Mouse (Mus musculus) CH12.LX (cell line): ENCODE data around the gene Nucb1. TPM values are rescaled to one million over a fixed set of nuclear protein-coding genes. Genes with fewer than 3 reads are reported as not detected.

Source experiments
- DNase-seq: peaks from one replicate; pipeline ENCODE4 v3.0.0-alpha.2; 2013; ENCODE audit errors: extremely low read depth
- H3K27ac ChIP-seq: 2 replicates; pipeline ENCODE4 v1.5.1; 2012; ENCODE audit warnings: low read depth, mild to moderate bottlenecking, control low read depth, moderate library complexity; ENCODE audit not compliant: insufficient read depth
- H3K27me3 ChIP-seq: replicated peaks from 2 replicates; pipeline ENCODE3; 2012; ENCODE audit warnings: inconsistent platforms
- H3K36me3 ChIP-seq, 2 experiments: replicated peaks in 1 of 2; 2 replicates each; pipeline versions ENCODE3 to v1.6.1; 2012; ENCODE audit warnings: inconsistent platforms in 1 of 2, low read length in 1 of 2, mild to moderate bottlenecking in 1 of 2, mixed read lengths in 1 of 2, moderate library complexity in 1 of 2; ENCODE audit not compliant: control insufficient read depth in 1 of 2, insufficient read depth in 1 of 2
- H3K4me1 ChIP-seq, 2 experiments: 2 replicates each; pipeline ENCODE4 v1.6.1; 2012; ENCODE audit warnings: inconsistent platforms in 1 of 2, moderate library complexity in 1 of 2; ENCODE audit not compliant: insufficient read depth in 2 of 2, control insufficient read depth in 1 of 2
- H3K4me2 ChIP-seq: 2 replicates; pipeline ENCODE4 v1.6.1; 2012; ENCODE audit warnings: low read depth, mild to moderate bottlenecking, control low read depth; ENCODE audit not compliant: poor library complexity, insufficient read depth, severe bottlenecking
- H3K4me3 ChIP-seq, 3 experiments: fragments of 150-350 bp in 1 of 3; sonication (generic) in 1 of 3; replicated peaks in 1 of 3; 2 replicates each; pipeline versions ENCODE3 to v1.5.1; 2011 to 2012; ENCODE audit warnings: low read depth in 2 of 3, low read length in 2 of 3, mild to moderate bottlenecking in 2 of 3, moderate library complexity in 2 of 3, control low read depth in 1 of 3, improper control_type of control experiment in 1 of 3, inconsistent platforms in 1 of 3, mixed read lengths in 1 of 3; ENCODE audit not compliant: poor library complexity in 1 of 3
- H3K79me2 ChIP-seq: replicated peaks from 2 replicates; pipeline ENCODE4 v1.6.1; 2012; ENCODE audit warnings: mild to moderate bottlenecking, moderate library complexity; ENCODE audit not compliant: control insufficient read depth, poor library complexity, insufficient read depth, severe bottlenecking; ENCODE audit errors: extremely low read depth
- H3K9ac ChIP-seq: 2 replicates; pipeline ENCODE4 v1.6.1; 2012; ENCODE audit warnings: low read depth, mild to moderate bottlenecking, control low read depth, moderate library complexity; ENCODE audit not compliant: insufficient read depth
- H3K9me3 ChIP-seq: replicated peaks from 2 replicates; pipeline ENCODE3; 2012; ENCODE audit warnings: low read length, inconsistent platforms, mixed read lengths
- CHD1 ChIP-seq: IDR thresholded peaks from 2 replicates; pipeline ENCODE4 v1.6.1; 2012; ENCODE audit warnings: low read depth, low read length, improper control_type of control experiment, inconsistent platforms
- CTCF ChIP-seq, 2 experiments: IDR thresholded peaks in 1 of 2; conservative IDR thresholded peaks in 1 of 2; 2 replicates each; pipeline ENCODE4 v1.5.1; 2011 to 2012; ENCODE audit warnings: low read depth in 2 of 2, low read length in 2 of 2, improper control_type of control experiment in 1 of 2, inconsistent platforms in 1 of 2, mild to moderate bottlenecking in 1 of 2, moderate library complexity in 1 of 2
- E2F4 ChIP-seq: IDR thresholded peaks from 2 replicates; pipeline ENCODE4 v1.6.1; 2011; ENCODE audit warnings: low read depth, low read length, improper control_type of control experiment; ENCODE audit not compliant: insufficient replicate concordance
- EP300 ChIP-seq: IDR thresholded peaks from 2 replicates; pipeline ENCODE4 v1.6.1; 2011; ENCODE audit warnings: low read length, improper control_type of control experiment
- MEF2A ChIP-seq: IDR thresholded peaks from 2 replicates; pipeline ENCODE4 v1.6.1; 2014; ENCODE audit warnings: low read depth, mild to moderate bottlenecking, inconsistent platforms, low read length, improper control_type of control experiment, borderline replicate concordance
- MYC ChIP-seq: IDR thresholded peaks from 2 replicates; pipeline ENCODE4 v1.6.1; 2011; ENCODE audit warnings: low read depth, mild to moderate bottlenecking, improper control_type of control experiment, low read length
- PAX5 ChIP-seq: IDR thresholded peaks from 2 replicates; pipeline ENCODE4 v1.6.1; 2012; ENCODE audit warnings: low read length, inconsistent platforms, mixed read lengths
- RAD21 ChIP-seq: IDR thresholded peaks from 2 replicates; pipeline ENCODE4 v1.6.1; 2011; ENCODE audit warnings: low read depth, mild to moderate bottlenecking, low read length, improper control_type of control experiment, moderate library complexity
- SMC3 ChIP-seq: IDR thresholded peaks from 2 replicates; pipeline ENCODE4 v1.6.1; 2011; ENCODE audit warnings: low read depth, low read length, improper control_type of control experiment
- ZC3H11A ChIP-seq: IDR thresholded peaks from 2 replicates; pipeline ENCODE4 v1.6.1; 2012; ENCODE audit warnings: low read depth, mild to moderate bottlenecking, inconsistent platforms, low read length, improper control_type of control experiment
- dilution Hi-C: fragments of 300-500 bp; cut with MboI; formaldehyde crosslinking; loops from 2 replicates; pipeline ENCODE4 v1.14.3; 2020; ENCODE audit warnings: low sequenced_read_pairs; ENCODE audit not compliant: extremely low pct_unique_long_range_greater_than_20kb, extremely low pct_ligation_motif_present
- in situ Hi-C: fragments of 300-500 bp; cut with MboI; formaldehyde crosslinking; loops from 3 replicates; pipeline ENCODE4 v1.14.3; 2019; ENCODE audit warnings: low sequenced_read_pairs, low pct_ligation_motif_present, low pct_unique_long_range_greater_than_20kb, mixed read lengths
- polyA plus RNA-seq: library from polyadenylated mRNA; unstranded; fragments of >175 nt; gene quantifications from 2 replicates; pipeline ENCODE4 v1.2.1, GENCODE M21; 2012; ENCODE audit warnings: low read depth; ENCODE audit not compliant: insufficient read length
- total RNA-seq, 2 experiments: library from RNA; depleted of rRNA; stranded (reverse); fragments of 300-350 nt in 1 of 2; fragments of >200 nt in 1 of 2; gene quantifications; 2 replicates each; pipeline ENCODE4 v1.2.3; 2012 to 2014

Nucb1 gene
- total and polyA plus RNA-seq, 3 experiments: 40.8 to 90.4 (median 83.4) TPM

DNA sequence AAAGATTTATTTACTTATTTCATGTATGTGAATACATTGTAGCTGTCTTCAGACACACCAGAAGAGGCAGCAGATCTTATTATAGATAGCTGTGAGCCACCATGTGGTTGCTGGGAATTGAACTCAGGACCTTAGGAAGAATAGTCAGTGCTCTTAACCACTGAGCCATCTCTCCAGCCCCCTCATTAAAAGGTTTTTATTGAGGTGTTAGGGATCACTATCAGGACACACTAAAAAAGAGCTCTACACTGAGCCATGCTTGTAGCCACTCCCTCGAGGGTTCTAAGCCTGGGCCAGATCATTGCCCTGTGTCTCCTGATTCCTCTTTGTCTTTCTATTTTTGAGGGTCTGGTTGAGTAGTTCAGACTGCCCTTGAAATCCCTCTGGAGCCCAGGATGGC, 33.8 kb downstream of the Nucb1 start:
- Histone ChIP-seq H3K9me3 (no peaks in the 10 kb centered on the region), H3K4me2 (no peak overlapping the region), H3K9ac (no peak overlapping the region), H3K4me3 (no peak overlapping the region), H3K4me1 (peaks cover 5 to 10% of the 10 kb centered on the region in 2 experiments; a peak in 2 of 4 replicates), H3K27ac (no peak overlapping the region), H3K79me2 (no peaks in the 10 kb centered on the region), H3K36me3 (peaks cover 24 to 72% of the 10 kb centered on the region in 2 experiments), H3K27me3 (no peaks in the 10 kb centered on the region)
- TF ChIP-seq ZC3H11A (no peak), PAX5 (no peak)
- dilution Hi-C loops: no loop called here
- in situ Hi-C loops: no loop called here
- no peak for DNase-seq

- Histone ChIP-seq H3K27ac (no peak overlapping the region), H3K36me3 (peaks cover 24 to 69% of the 10 kb centered on the region in 2 experiments), H3K9me3 (no peaks in the 10 kb centered on the region), H3K4me2 (no peak overlapping the region), H3K9ac (no peak overlapping the region), H3K4me1 (peaks cover 5 to 19% of the 10 kb centered on the region in 2 experiments; a peak in 3 of 4 replicates), H3K4me3 (no peak overlapping the region), H3K27me3 (no peaks in the 10 kb centered on the region), H3K79me2 (no peaks in the 10 kb centered on the region)
- in situ Hi-C loops (no loop called here), dilution Hi-C loops (no loop called here)
- no peak for DNase-seq
- TF ChIP-seq EP300: no peak
- no peak for TF ChIP-seq CHD1
- no peak for TF ChIP-seq MYC
- TF ChIP-seq E2F4: no peak
These were observed 34.8 kb downstream of the Nucb1 start for GRCm38 (mm10) chr7:45475291-45475969.

GRCm38 (mm10) chr7:45470869-45471268, 39.3 kb downstream of the Nucb1 start:
- TF ChIP-seq ZC3H11A (peak; percentile 4; the same call in 1 of the 2 replicates), PAX5 (no peak), RAD21 (peak; percentile 80), SMC3 (peak; percentile 75), MEF2A (no peak; the same call in 1 of the 2 replicates), CTCF (conservative IDR thresholded peaks at IDR 0.05 in 1 of 2, IDR thresholded peaks at IDR 0.05 in 1 of 2; ENCODE audit: low read depth in 2 of 2, low read length in 2 of 2) (peak; percentile 86 to 89)
- TF ChIP-seq, all 38 proteins: peak for 4
- Histone ChIP-seq H3K36me3 (peaks cover 14 to 38% of the 10 kb centered on the region in 2 experiments), H3K4me3 (no peak overlapping the region), H3K79me2 (0 out of 2 replicates have a peak, but pooled peaks cover 5% of the 10 kb centered on the region), H3K4me1 (peaks cover 5 to 22% of the 10 kb centered on the region in 2 experiments; a peak in 3 of 4 replicates), H3K27ac (no peak overlapping the region), H3K9me3 (peaks cover 3% of the 10 kb centered on the region), H3K4me2 (no peak overlapping the region), H3K9ac (no peak overlapping the region), H3K27me3 (no peaks in the 10 kb centered on the region)
- dilution Hi-C loops (no loop called here), in situ Hi-C loops (no loop called here)
- peak; percentile 71 for DNase-seq
